In genomic region chr7:62377313-62377712, GRCm38 (mm10) we compare ENCODE assay signal across 8 mouse cellular contexts. TPM values are rescaled to one million over a fixed set of nuclear protein-coding genes. Genes with fewer than 3 reads are reported as not detected.
A peak's percentile ranks its signal among the peaks of the same experiment; 100 is the strongest.
DNase-seq lines count a peak whose midpoint lies in the region; ATAC-seq lines count a peak whose summit lies in the region.

No protein-coding gene starts in this region.

- no peak for DNase-seq in kidney, adult 8-10 months
- no peak for DNase-seq in ovary, postnatal 36 days (ENCODE audit: low spot score)
- DNase-seq in right cerebral cortex, postnatal 14 days, result no peak

- H3K4me3 ChIP-seq in kidney, embryonic 16.5 days (ENCODE audit: low read length), result peak overlapping the region; percentile 49
- H3K4me3 ChIP-seq in embryonic facial prominence, embryonic 13.5 days, result peak overlapping the region; percentile 49
- peak overlapping the region; percentile 51 for H3K4me3 ChIP-seq in hindbrain, embryonic 15.5 days
- H3K4me3 ChIP-seq in midbrain, embryonic 16.5 days (ENCODE audit: low read depth, low read length), result peak overlapping the region; percentile 63

- H3K9ac ChIP-seq in kidney, embryonic 16.5 days (replicated peaks; ENCODE audit: low read length), result peak overlapping the region; percentile 53
- peak overlapping the region; percentile 75 for H3K9ac ChIP-seq in embryonic facial prominence, embryonic 13.5 days
- H3K9ac ChIP-seq in hindbrain, embryonic 15.5 days, result peak overlapping the region; percentile 56
- peak overlapping the region; percentile 87 for H3K9ac ChIP-seq in midbrain, embryonic 16.5 days (ENCODE audit: low read depth, low read length)

- peak; percentile 56 for ATAC-seq in kidney, embryonic 16.5 days (ENCODE audit: low FRiP score, low TSS enrichment)
- ATAC-seq in embryonic facial prominence, embryonic 13.5 days (ENCODE audit: insufficient number of reproducible peaks, insufficient read depth, low FRiP score, low TSS enrichment, low read depth), result peak; percentile 28; the same call in 1 of the 2 replicates
- peak; percentile 59 for ATAC-seq in hindbrain, embryonic 15.5 days (ENCODE audit: low FRiP score, low read depth)
- peak; percentile 49 for ATAC-seq in midbrain, embryonic 16.5 days
- ATAC-seq in activated CD4-positive, CD25-positive, alpha-beta regulatory T cell, adult 4 months, result no peak

- peaks cover 27% of the 10 kb centered on the region for H3K9me3 ChIP-seq in kidney, embryonic 16.5 days (ENCODE audit: low read length)
- H3K9me3 ChIP-seq in embryonic facial prominence, embryonic 13.5 days, result peaks cover 13% of the 10 kb centered on the region
- 0 out of 2 replicates have a peak, but pooled peaks cover 2% of the 10 kb centered on the region for H3K9me3 ChIP-seq in hindbrain, embryonic 15.5 days
- peaks cover 6% of the 10 kb centered on the region; the same call in 1 of the 2 replicates for H3K9me3 ChIP-seq in midbrain, embryonic 16.5 days (replicated peaks; ENCODE audit: control insufficient read depth, low read length, poor library complexity, severe bottlenecking)

- no peaks in the 10 kb centered on the region for H3K27me3 ChIP-seq in kidney, embryonic 16.5 days (ENCODE audit: insufficient read depth, low read length)
- no peaks in the 10 kb centered on the region for H3K27me3 ChIP-seq in embryonic facial prominence, embryonic 13.5 days
- H3K27me3 ChIP-seq in hindbrain, embryonic 15.5 days, result no peaks in the 10 kb centered on the region
- H3K27me3 ChIP-seq in midbrain, embryonic 16.5 days (ENCODE audit: control insufficient read depth, insufficient read depth, low read depth, low read length), result no peaks in the 10 kb centered on the region

- peak overlapping the region; percentile 59 for H3K4me2 ChIP-seq in kidney, embryonic 16.5 days (replicated peaks; ENCODE audit: low read depth, low read length)
- H3K4me2 ChIP-seq in embryonic facial prominence, embryonic 13.5 days, result peak overlapping the region; percentile 71
- H3K4me2 ChIP-seq in hindbrain, embryonic 15.5 days, result peak overlapping the region; percentile 57
- peak overlapping the region; percentile 60 for H3K4me2 ChIP-seq in midbrain, embryonic 16.5 days (ENCODE audit: low read length)

- WGBS in kidney, embryonic 16.5 days, result 25% methylated on average over 14 of the region's 14 CpGs
- 41% methylated on average over 14 of the region's 14 CpGs for WGBS in embryonic facial prominence, embryonic 13.5 days
- WGBS in hindbrain, embryonic 15.5 days, result 24% methylated on average over 14 of the region's 14 CpGs
- WGBS in midbrain, embryonic 16.5 days, result 33% methylated on average over 14 of the region's 14 CpGs

- H3K4me1 ChIP-seq in kidney, embryonic 16.5 days (ENCODE audit: insufficient read depth, low read length), result no peaks in the 10 kb centered on the region
- no peaks in the 10 kb centered on the region for H3K4me1 ChIP-seq in embryonic facial prominence, embryonic 13.5 days
- peaks cover 18% of the 10 kb centered on the region for H3K4me1 ChIP-seq in hindbrain, embryonic 15.5 days (replicated peaks)
- peaks cover 8% of the 10 kb centered on the region for H3K4me1 ChIP-seq in midbrain, embryonic 16.5 days (ENCODE audit: control insufficient read depth, insufficient read depth, low read length)

- no peaks in the 10 kb centered on the region for H3K36me3 ChIP-seq in kidney, embryonic 16.5 days (ENCODE audit: insufficient read depth, low read length)
- no peaks in the 10 kb centered on the region for H3K36me3 ChIP-seq in embryonic facial prominence, embryonic 13.5 days
- no peaks in the 10 kb centered on the region for H3K36me3 ChIP-seq in hindbrain, embryonic 15.5 days
- H3K36me3 ChIP-seq in midbrain, embryonic 16.5 days (ENCODE audit: control insufficient read depth, insufficient read depth, low read length), result no peaks in the 10 kb centered on the region

- H3K27ac ChIP-seq in kidney, embryonic 16.5 days (ENCODE audit: low read length), result no peak overlapping the region
- H3K27ac ChIP-seq in embryonic facial prominence, embryonic 13.5 days, result 0 out of 2 replicates have a peak overlapping the region, but pooled peaks have one; percentile 49
- H3K27ac ChIP-seq in hindbrain, embryonic 15.5 days (replicated peaks), result peak overlapping the region; percentile 72
- H3K27ac ChIP-seq in midbrain, embryonic 16.5 days (ENCODE audit: low read length), result peak overlapping the region; percentile 79

RNA-seq across cellular contexts. Expression of gene Magel2, which starts 0.5 kb away (rescaled TPM):
- polyA plus RNA-seq in kidney, embryonic 16.5 days (2015; fragmentation: Nextera tagmentation; extraction: Ambion mirVana), result 0.74 and 1.1 TPM in 2 replicates
- polyA plus RNA-seq in embryonic facial prominence, embryonic 13.5 days (2015; fragmentation: Nextera tagmentation; extraction: Ambion mirVana), result 2.9 and 3.2 TPM in 2 replicates
- 12.9 and 17.4 TPM in 2 replicates for polyA plus RNA-seq in hindbrain, embryonic 15.5 days (2015; fragmentation: Nextera tagmentation; extraction: Ambion mirVana)
- polyA plus RNA-seq in midbrain, embryonic 16.5 days (2015; fragmentation: Nextera tagmentation; extraction: Ambion mirVana), result 22.4 and 26.1 TPM in 2 replicates
- polyA plus RNA-seq in activated CD4-positive, CD25-positive, alpha-beta regulatory T cell, adult 4 months (2017; shearing (Covaris generic)), result not detected

RNA-seq across cellular contexts. Expression of gene Ndn, which starts 30.9 kb away (rescaled TPM):
- 76.5 and 81.6 TPM in 2 replicates for polyA plus RNA-seq in kidney, embryonic 16.5 days (2015; fragmentation: Nextera tagmentation; extraction: Ambion mirVana)
- polyA plus RNA-seq in embryonic facial prominence, embryonic 13.5 days (2015; fragmentation: Nextera tagmentation; extraction: Ambion mirVana), result 99.3 and 102 TPM in 2 replicates
- polyA plus RNA-seq in hindbrain, embryonic 15.5 days (2015; fragmentation: Nextera tagmentation; extraction: Ambion mirVana), result 577 and 610 TPM in 2 replicates
- polyA plus RNA-seq in midbrain, embryonic 16.5 days (2015; fragmentation: Nextera tagmentation; extraction: Ambion mirVana), result 796 and 800 TPM in 2 replicates
- polyA plus RNA-seq in activated CD4-positive, CD25-positive, alpha-beta regulatory T cell, adult 4 months (2017; shearing (Covaris generic)), result under 1 TPM in 1 of 2 experiments, not detected in 1; 0.15 TPM

RNA-seq across cellular contexts. Expression of gene Mkrn3, which starts 42.6 kb away (rescaled TPM):
- 5.1 and 5.2 TPM in 2 replicates for polyA plus RNA-seq in kidney, embryonic 16.5 days (2015; fragmentation: Nextera tagmentation; extraction: Ambion mirVana)
- 7.4 and 7.5 TPM in 2 replicates for polyA plus RNA-seq in embryonic facial prominence, embryonic 13.5 days (2015; fragmentation: Nextera tagmentation; extraction: Ambion mirVana)
- polyA plus RNA-seq in hindbrain, embryonic 15.5 days (2015; fragmentation: Nextera tagmentation; extraction: Ambion mirVana), result 20.9 and 22.4 TPM in 2 replicates
- polyA plus RNA-seq in midbrain, embryonic 16.5 days (2015; fragmentation: Nextera tagmentation; extraction: Ambion mirVana), result 28.6 and 30.0 TPM in 2 replicates
- under 1 TPM in 1 of 2 experiments, not detected in 1; 0.18 TPM for polyA plus RNA-seq in activated CD4-positive, CD25-positive, alpha-beta regulatory T cell, adult 4 months (2017; shearing (Covaris generic))

Comparison
In these comparisons a context has a peak if more than half of its experiments do, and no peak if none do; other contexts are left out.
1. RNA of gene Ndn, which starts 30.9 kb away (polyA plus RNA-seq): 796 to 800 TPM in midbrain, embryonic 16.5 days, 577 to 610 TPM in hindbrain, embryonic 15.5 days, 99.3 to 102 TPM in embryonic facial prominence, embryonic 13.5 days and 76.5 to 81.6 TPM in kidney, embryonic 16.5 days; 0.15 TPM in activated CD4-positive, CD25-positive, alpha-beta regulatory T cell, adult 4 months; every median in the first group is over 10 times any median in the second.
2. Peak in every context shown above with its lines, with median percentiles within 50 percentile points of each other: H3K4me2 ChIP-seq, H3K4me3 ChIP-seq and H3K9ac ChIP-seq.